Mouse (Mus musculus) G1E (cell line): ENCODE results near the gene Sae1. TPM values are rescaled to one million over a fixed set of nuclear protein-coding genes. Genes with fewer than 3 reads are reported as not detected.

Experiments
- ATAC-seq: 2 replicates; pipeline ENCODE4 v1.8.0; 2016; ENCODE audit warnings: mild to moderate bottlenecking; ENCODE audit not compliant: insufficient number of reproducible peaks, poor library complexity, low FRiP score, severe bottlenecking; ENCODE audit errors: extremely low read depth
- DNase-seq: peaks from one replicate; pipeline ENCODE4 v3.0.0; 2012; ENCODE audit warnings: low spot score
- H3K27me3 ChIP-seq: 2 replicates; pipeline ENCODE4 v1.6.1; 2012; ENCODE audit warnings: mild to moderate bottlenecking, low read length, inconsistent platforms; ENCODE audit not compliant: insufficient read depth
- H3K36me3 ChIP-seq: replicated peaks from 2 replicates; pipeline ENCODE3; 2012; ENCODE audit warnings: mild to moderate bottlenecking, inconsistent platforms
- H3K4me1 ChIP-seq: 2 replicates; pipeline ENCODE4 v1.6.1; 2012; ENCODE audit warnings: low read depth, low read length, inconsistent platforms, mixed read lengths; ENCODE audit not compliant: insufficient read depth
- H3K4me3 ChIP-seq: 2 replicates; pipeline ENCODE4 v1.5.1; 2012; ENCODE audit warnings: low read depth, mild to moderate bottlenecking, inconsistent platforms, low read length, moderate library complexity, mixed read lengths
- H3K9me3 ChIP-seq: replicated peaks from 2 replicates; pipeline ENCODE4 v1.6.1; 2012; ENCODE audit warnings: inconsistent platforms
- CTCF ChIP-seq: IDR thresholded peaks from 2 replicates; pipeline ENCODE4 v1.5.1; 2012; ENCODE audit warnings: low read depth, low read length, inconsistent platforms, mixed read lengths
- GATA1 ChIP-seq: IDR thresholded peaks from 2 replicates; pipeline ENCODE4 v1.6.1; 2012; ENCODE audit warnings: borderline replicate concordance, low read length, inconsistent platforms, mixed read lengths
- GATA2 ChIP-seq: IDR thresholded peaks from 2 replicates; pipeline ENCODE4 v1.6.1; 2012; ENCODE audit warnings: low read depth, low read length, inconsistent platforms, borderline replicate concordance
- POLR2AphosphoS5 ChIP-seq: IDR thresholded peaks from 2 replicates; pipeline ENCODE4 v1.6.1; 2012; ENCODE audit warnings: low read depth, low read length, inconsistent platforms; ENCODE audit not compliant: insufficient replicate concordance
- TAL1 ChIP-seq: conservative IDR thresholded peaks from 2 replicates; pipeline ENCODE4 v1.6.1; 2012; ENCODE audit warnings: low read depth, low read length, inconsistent platforms, mixed read lengths
- polyA plus RNA-seq: library from polyadenylated mRNA; stranded (reverse); fragments of >175 nt; gene quantifications from 2 replicates; pipeline ENCODE4 v1.2.3, GENCODE M21; 2012
- total RNA-seq, 2 experiments: library from RNA; stranded (forward) in 1 of 2; stranded (reverse) in 1 of 2; fragments of 200-1000 nt in 1 of 2; fragments of >200 nt in 1 of 2; fragmentation: Nextera tagmentation in 1 of 2; gene quantifications; 2 replicates each; pipeline ENCODE4 v1.2.3; 2014 to 2017

The Sae1 gene
- total and polyA plus RNA-seq, 3 experiments, result 49.5 to 383 (median 105) TPM

- H3K9me3 ChIP-seq, result no peaks in the 10 kb centered on the region
- peaks cover 40% of the 10 kb centered on the region for H3K4me1 ChIP-seq
- no peak for DNase-seq
- H3K4me3 ChIP-seq, result no peak overlapping the region
- no peak for ATAC-seq
- TF ChIP-seq CTCF (peak; percentile 29; the same call in 1 of the 2 replicates), POLR2AphosphoS5 (no peak)
- H3K36me3 ChIP-seq, result peaks cover 91% of the 10 kb centered on the region
- no peaks in the 10 kb centered on the region for H3K27me3 ChIP-seq
These were observed 11.1 kb downstream of the Sae1 start for GRCm38 (mm10) chr7:16376505-16376904.

DNA sequence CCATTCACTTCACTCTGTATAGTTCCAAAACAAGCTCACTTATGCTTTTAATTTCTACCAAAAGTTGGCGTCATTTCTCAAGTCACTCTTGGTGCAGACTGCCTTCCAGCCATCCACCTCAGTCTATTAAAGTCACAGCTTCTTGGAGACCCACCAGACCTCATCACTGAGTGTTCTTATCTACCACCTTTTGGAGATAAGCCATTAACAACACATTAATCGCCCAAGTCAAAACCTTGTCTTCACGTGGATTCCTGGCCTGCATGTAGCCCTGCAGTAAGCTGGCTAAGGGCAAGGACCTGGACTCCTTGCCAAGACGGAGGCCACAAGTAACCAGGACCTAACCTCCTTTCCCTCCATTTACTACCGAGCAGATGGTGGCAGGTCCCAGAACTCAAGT is 12.6 kb downstream of the Sae1 start:
- H3K36me3 ChIP-seq, result peaks cover 89% of the 10 kb centered on the region
- no peaks in the 10 kb centered on the region for H3K27me3 ChIP-seq
- no peaks in the 10 kb centered on the region for H3K9me3 ChIP-seq
- ATAC-seq (no peak), DNase-seq (no peak)
- no peak overlapping the region for H3K4me3 ChIP-seq
- TF ChIP-seq TAL1 (no peak), CTCF (no peak), GATA2 (no peak), POLR2AphosphoS5 (no peak), GATA1 (no peak)
- peaks cover 42% of the 10 kb centered on the region for H3K4me1 ChIP-seq

DNA sequence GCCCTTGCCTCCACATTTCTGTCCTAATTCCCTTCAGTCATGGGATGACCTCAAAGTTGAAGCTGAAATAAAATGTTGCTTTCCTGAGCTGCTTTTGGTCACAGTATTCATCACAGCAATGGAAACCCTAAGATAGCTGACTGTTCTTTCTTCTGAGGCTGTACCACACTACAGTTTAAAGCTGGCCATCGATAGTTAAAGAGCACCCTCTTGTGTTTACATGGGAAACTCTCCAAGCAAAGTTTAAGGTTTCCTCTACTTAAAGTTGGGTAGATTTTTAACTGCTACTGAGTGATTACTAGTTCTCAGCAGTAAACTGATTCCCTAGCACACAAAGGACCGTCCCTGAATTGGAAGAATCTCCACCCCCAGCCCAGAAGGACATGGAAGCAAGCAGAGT is 13.9 kb downstream of the Sae1 start:
- peak; percentile 40; the same call in 1 of the 2 replicates for ATAC-seq
- no peak for TF ChIP-seq GATA2
- no peak for TF ChIP-seq POLR2AphosphoS5
- no peak for TF ChIP-seq CTCF
- no peak for TF ChIP-seq TAL1
- no peak for TF ChIP-seq GATA1
- H3K4me1 ChIP-seq, result peaks cover 45% of the 10 kb centered on the region
- H3K9me3 ChIP-seq, result no peaks in the 10 kb centered on the region
- peaks cover 92% of the 10 kb centered on the region for H3K36me3 ChIP-seq
- no peaks in the 10 kb centered on the region for H3K27me3 ChIP-seq
- no peak overlapping the region for H3K4me3 ChIP-seq
- DNase-seq, result no peak

- TF ChIP-seq GATA2 (no peak), CTCF (no peak), TAL1 (no peak), GATA1 (no peak)
- no peak for ATAC-seq
These were observed 17.0 kb downstream of the Sae1 start for GRCm38 (mm10) chr7:16370596-16370995.

DNA sequence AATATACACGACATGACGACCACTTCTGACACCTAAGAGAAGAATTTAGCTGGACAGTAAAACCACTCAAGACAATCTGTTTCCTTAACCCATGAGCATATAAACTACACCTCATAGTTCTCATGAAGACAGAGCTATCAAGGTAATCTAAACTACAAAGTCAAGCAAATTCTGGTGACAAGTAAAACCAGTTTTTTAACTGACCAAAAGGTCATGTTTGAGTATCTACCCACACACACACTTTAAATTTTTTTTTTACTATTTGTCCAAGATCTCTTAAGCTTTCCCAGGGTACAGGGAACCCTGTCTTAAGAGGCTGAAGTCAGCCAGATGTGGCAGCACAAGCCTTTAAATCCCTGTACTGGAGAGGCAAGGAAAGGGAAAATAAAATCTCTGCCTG is 18.8 kb downstream of the Sae1 start:
- H3K4me1 ChIP-seq, result peaks cover 43% of the 10 kb centered on the region
- no peak for ATAC-seq
- H3K4me3 ChIP-seq, result no peak overlapping the region
- TF ChIP-seq POLR2AphosphoS5 (no peak), GATA1 (no peak), GATA2 (no peak)
- no peaks in the 10 kb centered on the region for H3K9me3 ChIP-seq
- no peaks in the 10 kb centered on the region for H3K27me3 ChIP-seq
- no peak for DNase-seq
- H3K36me3 ChIP-seq, result peaks cover 92% of the 10 kb centered on the region

More at GRCm38 (mm10) chr7:16370596-16370995, 17.0 kb downstream of the Sae1 start:
- Histone ChIP-seq H3K4me3 (no peak overlapping the region), H3K9me3 (no peaks in the 10 kb centered on the region), H3K27me3 (no peaks in the 10 kb centered on the region), H3K36me3 (peaks cover 92% of the 10 kb centered on the region), H3K4me1 (peaks cover 44% of the 10 kb centered on the region)
- no peak for DNase-seq

GRCm38 (mm10) chr7:16366669-16367068 is 20.9 kb downstream of the Sae1 start:
- peaks cover 41% of the 10 kb centered on the region for H3K4me1 ChIP-seq
- H3K36me3 ChIP-seq, result peaks cover 97% of the 10 kb centered on the region
- no peaks in the 10 kb centered on the region for H3K9me3 ChIP-seq
- TF ChIP-seq GATA2 (no peak), POLR2AphosphoS5 (no peak)
- H3K27me3 ChIP-seq, result no peaks in the 10 kb centered on the region
- no peak for DNase-seq
- H3K4me3 ChIP-seq, result no peak overlapping the region
- no peak for ATAC-seq

DNA sequence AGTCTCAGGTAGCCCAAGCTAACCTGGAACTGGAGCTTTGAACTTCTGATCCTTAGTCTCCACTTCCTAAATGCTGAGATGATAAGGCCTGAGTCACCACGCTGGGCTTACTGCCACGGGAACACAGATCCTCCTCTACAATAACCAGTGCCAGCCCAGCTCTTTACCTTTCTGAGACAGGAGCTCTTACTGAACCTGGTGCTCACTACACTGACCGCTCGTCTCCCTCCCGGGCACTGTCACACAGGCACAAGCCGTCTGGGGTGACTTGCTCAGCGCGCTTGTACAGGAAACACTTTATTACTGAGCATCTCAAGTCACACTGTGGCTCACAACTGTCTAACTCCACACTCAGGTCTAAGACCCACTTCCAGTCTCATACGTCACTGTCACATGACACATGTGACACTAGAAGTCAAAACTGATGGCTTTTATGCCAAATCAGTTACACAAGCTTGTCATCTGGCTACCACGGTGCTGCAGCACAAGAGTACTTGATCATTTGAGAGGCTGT is 21.4 kb downstream of the Sae1 start:
- Histone ChIP-seq H3K9me3 (no peaks in the 10 kb centered on the region), H3K27me3 (no peaks in the 10 kb centered on the region), H3K4me1 (peaks cover 42% of the 10 kb centered on the region), H3K4me3 (no peak overlapping the region), H3K36me3 (peaks cover 99% of the 10 kb centered on the region)
- TF ChIP-seq GATA1 (no peak), GATA2 (no peak), POLR2AphosphoS5 (no peak), TAL1 (no peak), CTCF (no peak)
- DNase-seq (no peak), ATAC-seq (no peak)
